Mouse (Mus musculus) ovary, postnatal 14 days (tissue): ENCODE measurements around the gene Bicc1.

Source experiments
- DNase-seq: peaks from one replicate; pipeline ENCODE4 v3.0.0; 2022; ENCODE audit warnings: low spot score

Bicc1 gene

DNA sequence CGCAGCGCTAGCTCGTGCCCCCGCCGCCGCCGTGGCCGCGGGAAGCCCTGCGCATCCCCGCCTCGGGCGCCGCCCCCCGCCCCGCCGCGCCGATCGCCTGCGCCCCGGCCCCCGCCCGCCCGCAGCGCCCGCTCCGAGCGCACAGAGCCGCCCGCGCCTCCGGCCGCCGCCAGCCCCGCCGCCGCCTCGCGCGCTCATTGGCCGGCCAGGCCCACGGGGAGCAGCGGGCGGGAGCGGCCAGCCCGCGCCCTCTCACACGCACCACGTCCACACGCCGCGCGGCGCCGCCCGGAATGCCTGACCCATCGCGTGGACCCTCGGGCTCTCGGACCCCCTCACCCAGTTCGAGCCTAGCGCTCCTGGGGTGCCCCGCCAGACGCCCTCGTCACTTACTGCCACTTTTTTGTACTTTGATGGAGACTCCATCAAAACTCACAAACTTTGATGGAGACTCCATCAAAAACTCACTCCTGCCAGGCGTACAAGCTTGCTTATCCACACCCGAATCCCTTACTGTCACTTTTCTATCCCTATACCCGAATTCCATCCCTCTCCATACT lies at the start of gene Bicc1:
TSS of gene Bicc1 (minus strand) at position 25 of the 560 bp plus-strand sequence.
- peak; percentile 25 for DNase-seq

- DNase-seq: no peak
These were observed 42.0 kb upstream of the Bicc1 start for GRCm38 (mm10) chr10:71201512-71201911.

- no peak for DNase-seq
These were observed 41.5 kb upstream of the Bicc1 start for GRCm38 (mm10) chr10:71200964-71201363.

DNA sequence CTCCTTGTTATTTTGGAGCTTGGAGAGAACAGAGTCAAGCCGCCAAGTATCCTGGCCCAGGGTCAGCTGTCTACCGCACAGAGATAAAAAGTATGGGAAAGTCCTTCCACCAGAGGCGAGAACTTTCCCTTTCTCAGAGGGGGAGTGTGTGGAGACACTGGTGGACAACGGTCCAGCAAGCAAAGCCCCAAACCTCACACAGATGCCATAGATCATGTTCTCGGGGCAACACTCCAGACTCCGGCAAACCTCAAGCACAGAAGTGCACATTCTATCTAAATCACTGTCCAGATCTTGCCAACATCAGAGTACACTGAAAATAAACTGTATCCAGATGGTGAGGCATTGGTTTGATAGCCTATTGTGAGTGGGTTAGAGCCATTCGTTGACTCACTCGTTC lies 39.2 kb upstream of the Bicc1 start:
- DNase-seq: peak; percentile 18

- DNase-seq: no peak
These were observed 37.7 kb upstream of the Bicc1 start for GRCm38 (mm10) chr10:71197036-71197785.

DNA sequence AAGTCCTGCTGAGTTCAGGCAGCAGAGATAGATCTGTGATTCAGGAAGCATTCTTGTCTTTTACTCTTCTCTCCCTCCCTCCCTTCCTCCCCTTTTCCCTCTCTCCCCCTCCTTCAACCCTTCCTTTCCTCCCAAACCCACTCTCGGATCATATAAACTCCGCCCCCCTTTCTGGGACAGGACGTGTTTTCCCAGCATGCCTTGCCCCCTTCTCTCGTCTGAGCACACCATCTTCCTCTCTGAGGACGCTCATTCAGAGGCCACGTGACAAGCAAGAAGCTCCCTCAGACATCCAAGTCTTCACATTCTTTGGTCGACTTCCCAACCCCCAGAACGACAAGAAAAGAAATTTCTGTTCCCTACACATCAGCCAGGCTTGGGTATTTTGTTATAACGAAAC lies 36.0 kb upstream of the Bicc1 start:
- no peak for DNase-seq

- DNase-seq: peak; percentile 8
These were observed 35.2 kb upstream of the Bicc1 start for GRCm38 (mm10) chr10:71194713-71195112.

GRCm38 (mm10) chr10:71193319-71193718 lies 33.8 kb upstream of the Bicc1 start:
- DNase-seq: no peak

DNA sequence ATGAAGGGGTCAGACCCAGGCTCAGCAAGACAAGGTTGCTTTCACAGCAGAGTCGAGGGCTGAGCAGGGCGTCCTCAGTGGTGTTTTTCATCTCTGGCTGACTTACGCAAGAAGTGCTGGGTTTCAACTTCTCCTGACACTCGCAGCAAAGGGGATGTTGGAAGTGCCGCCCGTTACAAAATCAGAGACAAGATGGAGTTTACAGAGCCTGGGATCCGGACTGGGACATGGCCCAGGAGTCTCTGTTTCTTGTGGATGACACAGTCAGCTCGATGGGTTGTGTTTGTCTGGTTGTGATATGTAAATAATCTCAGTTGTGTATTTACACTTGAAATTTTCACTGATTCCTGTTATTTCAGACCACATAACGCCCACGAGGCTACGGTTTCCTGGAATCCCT lies 33.4 kb upstream of the Bicc1 start:
- no peak for DNase-seq

- no peak for DNase-seq
These were observed 29.2 kb upstream of the Bicc1 start for GRCm38 (mm10) chr10:71188681-71189080.

DNA sequence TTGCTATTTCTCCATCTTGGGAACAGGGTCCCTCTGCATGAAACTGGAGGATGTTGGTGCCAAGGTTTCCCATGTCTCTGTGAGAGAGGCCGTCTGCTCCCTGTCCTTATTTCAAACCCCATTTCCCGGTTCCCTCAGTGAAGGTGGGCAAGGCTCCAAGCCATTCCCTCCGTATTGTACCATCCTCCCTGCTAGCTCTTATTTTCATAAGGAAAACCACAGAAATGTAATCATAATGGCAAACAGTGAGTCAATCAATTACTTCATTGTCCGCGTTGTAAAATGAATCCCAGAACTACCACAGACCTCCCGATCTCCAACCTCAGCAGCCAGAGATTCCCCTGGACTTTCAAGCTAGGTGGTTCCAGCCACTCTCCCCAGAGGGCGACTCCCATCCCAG lies 25.6 kb upstream of the Bicc1 start:
- no peak for DNase-seq

DNA sequence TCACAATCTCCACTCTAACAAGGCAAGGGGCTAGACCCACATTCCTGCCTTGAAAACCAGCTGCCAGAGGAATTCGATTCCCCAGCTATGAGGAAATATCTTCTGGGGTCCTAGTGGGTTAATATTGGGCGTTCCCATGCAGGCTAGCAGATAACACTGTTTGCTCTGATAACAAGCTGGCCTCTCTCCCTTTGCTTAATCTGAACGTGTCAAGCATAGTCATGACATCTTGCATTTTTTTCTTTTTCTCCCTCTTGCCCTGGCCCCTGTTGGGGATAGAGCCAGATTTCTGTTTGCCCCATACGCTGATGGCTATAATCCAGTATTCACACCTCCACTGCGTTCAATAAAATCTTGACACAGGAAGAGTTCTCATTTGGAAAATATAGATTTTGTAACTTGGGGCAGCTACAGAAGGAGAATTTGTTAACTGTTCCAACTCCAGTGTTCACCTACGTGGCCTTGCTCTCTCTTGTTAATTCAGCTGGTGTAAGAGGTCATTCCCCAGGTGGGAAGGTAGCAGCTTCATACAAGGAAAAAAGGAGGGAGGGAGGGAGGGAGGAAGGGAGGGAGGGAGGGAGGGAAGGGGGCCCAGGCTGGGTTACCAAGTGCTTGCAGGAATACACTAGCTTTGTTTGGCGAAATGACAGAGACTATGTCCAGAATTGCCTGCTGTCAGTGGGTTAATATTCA lies 24.0 kb upstream of the Bicc1 start:
- DNase-seq: no peak

- DNase-seq: no peak
These were observed 22.4 kb upstream of the Bicc1 start for GRCm38 (mm10) chr10:71181931-71182330.

- DNase-seq: no peak
These were observed 21.6 kb upstream of the Bicc1 start for GRCm38 (mm10) chr10:71181091-71181490.

- DNase-seq: no peak
These were observed 20.6 kb upstream of the Bicc1 start for GRCm38 (mm10) chr10:71180057-71180456.

GRCm38 (mm10) chr10:71177201-71177600 lies 17.7 kb upstream of the Bicc1 start:
- no peak for DNase-seq

- no peak for DNase-seq
These were observed 16.8 kb upstream of the Bicc1 start for GRCm38 (mm10) chr10:71176341-71176740.

DNA sequence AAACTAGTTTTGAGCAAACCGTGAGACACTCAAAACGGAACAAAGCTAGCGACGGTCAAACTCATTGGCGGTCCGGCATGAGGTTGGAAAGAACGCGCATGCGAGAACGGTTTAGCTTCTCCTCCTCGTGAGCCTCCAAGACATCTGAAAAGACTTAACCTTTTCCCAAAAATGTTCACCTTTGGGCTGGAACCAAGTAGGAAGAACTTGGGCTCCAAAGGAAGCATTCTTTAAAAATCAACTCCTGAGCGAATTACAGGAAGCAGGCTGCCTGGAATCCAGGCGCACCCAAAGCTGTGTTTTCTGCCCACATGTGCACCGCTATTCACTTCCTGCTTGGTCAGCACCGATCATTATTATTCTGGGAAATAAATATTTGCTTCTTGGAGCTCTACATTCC lies 15.8 kb upstream of the Bicc1 start:
- DNase-seq: no peak

DNA sequence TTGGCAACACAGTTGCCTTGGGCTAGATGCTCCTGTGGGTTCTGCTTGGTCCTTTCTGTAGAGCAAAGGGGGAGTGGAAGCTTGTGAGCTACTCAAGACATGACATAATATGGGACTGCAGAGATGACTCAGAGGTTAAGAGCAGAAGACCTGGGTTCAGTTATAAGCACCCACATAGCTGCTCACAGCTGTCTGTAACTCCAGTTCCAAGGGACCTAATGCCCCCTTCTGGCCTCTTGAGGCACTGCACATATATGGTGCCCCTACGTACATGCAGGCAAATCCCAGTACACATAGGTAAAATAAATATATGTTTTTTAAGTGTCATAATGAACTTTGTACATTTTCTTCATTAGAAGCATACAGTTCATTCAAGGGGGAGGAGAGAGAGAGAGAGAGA lies 11.9 kb upstream of the Bicc1 start:
- DNase-seq: no peak

DNA sequence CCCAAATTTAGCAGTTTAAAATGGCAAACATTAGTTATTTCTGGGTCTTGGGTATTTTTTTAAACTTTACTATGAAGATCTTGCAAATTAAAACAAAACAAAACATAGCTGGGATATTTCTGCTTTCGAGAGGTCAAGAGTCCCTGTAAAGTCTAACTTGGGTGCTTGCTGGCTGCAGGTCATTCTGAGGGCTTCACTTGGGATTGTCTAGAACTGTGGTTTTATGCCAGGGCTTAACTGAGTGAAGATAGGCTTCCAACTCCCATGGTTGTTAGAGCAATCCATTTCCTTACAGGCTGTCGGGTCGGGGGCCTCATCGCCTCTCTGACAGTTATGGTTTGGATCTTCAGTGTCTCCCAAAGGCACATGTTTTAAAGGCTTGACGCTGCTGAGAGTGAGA lies 11.3 kb upstream of the Bicc1 start:
- DNase-seq: no peak

GRCm38 (mm10) chr10:71169811-71170210 lies 10.3 kb upstream of the Bicc1 start:
- no peak for DNase-seq

- DNase-seq: no peak
These were observed 9.7 kb upstream of the Bicc1 start for GRCm38 (mm10) chr10:71169171-71169570.

DNA sequence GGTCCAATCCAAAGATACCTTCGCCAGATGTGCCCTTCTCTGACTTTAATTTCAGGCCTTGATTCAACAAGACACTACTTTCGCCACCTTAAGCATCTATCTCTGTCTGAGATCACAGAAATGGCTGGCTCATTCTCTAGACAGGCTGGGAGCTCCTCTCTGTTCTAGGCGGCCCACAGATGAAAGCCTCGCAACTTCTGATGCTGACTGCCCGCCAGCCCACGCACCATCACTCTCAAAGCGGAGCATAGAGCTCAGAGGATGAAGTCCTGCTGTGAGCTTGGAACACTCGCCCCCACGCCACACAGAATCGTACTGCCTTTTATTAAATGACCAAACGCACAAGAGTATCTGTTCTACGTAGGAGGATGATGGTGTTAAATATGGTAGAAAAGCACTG lies 949 bp upstream of the Bicc1 start:
- DNase-seq: no peak
